Mouse (Mus musculus): ENCODE measurements around the gene Hist1h1d. TPM values are rescaled to one million over a fixed set of nuclear protein-coding genes. Genes with fewer than 3 reads are reported as not detected.
"Not testable (repeated sequence)": the region's sequence is repeated elsewhere in the genome, so short reads cannot be mapped to it uniquely, and the experiment has no call there.

Gene Hist1h1d
- polyA plus RNA-seq, 1 experiment from 2014 or later, result 0.17 TPM

DNA sequence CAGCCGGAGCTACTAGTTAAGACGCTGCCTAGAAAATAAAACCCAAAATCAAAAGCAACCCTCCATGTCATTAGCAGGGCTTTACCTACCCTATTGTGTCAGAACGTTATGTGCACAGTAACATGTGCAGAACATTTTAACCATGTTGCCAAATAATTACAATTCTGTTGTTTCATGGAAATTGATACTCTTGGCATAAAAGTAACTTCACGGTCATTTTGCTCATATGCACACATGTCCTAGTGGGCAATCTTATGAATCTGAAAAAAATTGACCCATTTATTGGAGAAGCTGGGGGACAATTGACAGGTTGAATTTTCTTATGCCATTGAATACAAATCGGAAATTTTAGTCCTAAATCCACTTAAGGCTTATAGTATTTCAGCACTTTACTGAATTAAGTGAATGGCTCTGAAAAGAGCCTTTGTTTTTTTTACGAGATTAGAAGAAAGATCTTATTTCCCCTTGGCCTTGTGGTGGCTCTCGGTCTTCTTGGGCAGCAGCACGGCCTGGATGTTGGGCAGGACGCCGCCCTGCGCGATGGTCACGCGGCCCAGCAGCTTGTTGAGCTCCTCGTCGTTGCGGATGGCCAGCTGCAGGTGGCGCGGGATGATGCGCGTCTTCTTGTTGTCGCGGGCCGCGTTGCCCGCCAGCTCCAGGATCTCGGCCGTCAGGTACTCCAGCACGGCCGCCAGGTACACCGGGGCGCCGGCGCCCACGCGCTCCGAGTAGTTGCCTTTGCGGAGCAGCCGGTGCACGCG, 17.4 kb downstream of the Hist1h1d start:
- H3K9me3 ChIP-seq (ENCODE audit: control insufficient read depth, low read length); H3K36me3 ChIP-seq (replicated peaks; ENCODE audit: control insufficient read depth, insufficient read depth); H3K27me3 ChIP-seq (ENCODE audit: control insufficient read depth, insufficient read depth, low read length); ATAC-seq (ENCODE audit: low FRiP score); DNase-seq (ENCODE audit: low spot score): not testable (repeated sequence)
- H3K4me3 ChIP-seq (replicated peaks; ENCODE audit: low read length), result peak overlapping the region; percentile 32
- peak overlapping the region; percentile 85 for H3K27ac ChIP-seq
- WGBS, result 2% methylated on average over 22 of the region's 41 CpGs
- H3K4me1 ChIP-seq (replicated peaks; ENCODE audit: control insufficient read depth, insufficient read depth, low read length), result peaks cover 25% of the 10 kb centered on the region
- peak overlapping the region; percentile 67 for H3K4me2 ChIP-seq (replicated peaks)
- H3K9ac ChIP-seq, result peak overlapping the region; percentile 56

DNA sequence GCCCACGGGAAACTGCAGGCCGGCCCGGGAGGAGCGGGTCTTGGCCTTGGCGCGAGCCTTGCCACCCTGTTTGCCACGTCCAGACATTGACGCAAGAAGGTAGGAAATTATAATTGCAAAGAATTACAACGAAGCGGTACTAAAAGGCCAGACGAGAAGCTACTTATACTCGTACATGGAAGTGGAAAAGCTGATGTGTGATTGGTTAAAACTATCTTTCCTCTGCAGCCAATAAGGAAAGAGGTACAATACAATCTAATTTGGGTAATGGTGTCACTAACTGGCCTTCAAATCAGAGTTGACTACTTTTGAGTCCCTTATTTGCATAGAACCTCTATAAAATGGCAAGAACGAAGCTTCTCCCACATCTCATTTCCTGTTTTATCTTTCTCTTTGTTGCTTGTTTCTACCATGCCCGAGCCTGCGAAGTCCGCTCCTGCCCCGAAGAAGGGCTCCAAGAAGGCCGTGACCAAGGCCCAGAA, 18.0 kb downstream of the Hist1h1d start, which contains the start of the genes Hist1h2ae and Hist1h2bg:
TSS of gene Hist1h2ae (minus strand) at position 199 of the 482 bp plus-strand sequence.
TSS of gene Hist1h2bg (plus strand) at position 375 of the 482 bp plus-strand sequence.
- peak; percentile 93 for ATAC-seq (ENCODE audit: low FRiP score)
- DNase-seq (ENCODE audit: low spot score), result peak; percentile 90

DNA sequence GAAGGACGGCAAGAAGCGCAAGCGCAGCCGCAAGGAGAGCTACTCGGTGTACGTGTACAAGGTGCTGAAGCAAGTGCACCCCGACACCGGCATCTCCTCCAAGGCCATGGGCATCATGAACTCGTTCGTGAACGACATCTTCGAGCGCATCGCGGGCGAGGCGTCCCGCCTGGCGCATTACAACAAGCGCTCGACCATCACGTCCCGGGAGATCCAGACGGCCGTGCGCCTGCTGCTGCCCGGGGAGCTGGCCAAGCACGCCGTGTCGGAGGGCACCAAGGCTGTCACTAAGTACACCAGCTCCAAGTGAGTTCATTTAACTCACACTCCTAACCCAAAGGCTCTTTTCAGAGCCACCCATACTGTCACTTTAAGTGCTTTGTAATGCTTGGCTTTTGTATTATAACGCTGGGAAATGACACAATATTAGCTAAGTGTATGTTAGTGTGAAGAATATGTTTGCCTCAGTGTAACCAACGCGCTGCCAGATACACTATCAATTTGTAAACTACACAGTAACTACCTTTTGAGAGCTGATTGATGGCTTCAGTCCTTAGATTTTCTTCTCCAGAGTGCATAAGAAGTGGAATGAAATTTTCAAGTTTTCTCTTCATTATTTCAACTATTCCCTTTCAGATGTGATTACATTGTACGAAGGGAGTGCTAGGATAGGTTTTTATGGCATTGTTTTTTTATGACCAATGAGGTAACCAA, 18.6 kb downstream of the Hist1h1d start:
- peak overlapping the region; percentile 63 for H3K9ac ChIP-seq
- H3K27me3 ChIP-seq (ENCODE audit: control insufficient read depth, insufficient read depth, low read length); H3K36me3 ChIP-seq (replicated peaks; ENCODE audit: control insufficient read depth, insufficient read depth); H3K9me3 ChIP-seq (ENCODE audit: control insufficient read depth, low read length); ATAC-seq (ENCODE audit: low FRiP score): not testable (repeated sequence)
- H3K4me2 ChIP-seq (replicated peaks), result peak overlapping the region; percentile 67
- DNase-seq (ENCODE audit: low spot score), result peak; percentile 51
- 1% methylated on average over 11 of the region's 34 CpGs for WGBS
- H3K27ac ChIP-seq, result peak overlapping the region; percentile 85
- H3K4me1 ChIP-seq (replicated peaks; ENCODE audit: control insufficient read depth, insufficient read depth, low read length), result peaks cover 33% of the 10 kb centered on the region
- peak overlapping the region; percentile 32 for H3K4me3 ChIP-seq (replicated peaks; ENCODE audit: low read length)

More for the DNA sequence above, 18.0 kb downstream of the Hist1h1d start, which contains the start of the genes Hist1h2ae and Hist1h2bg:
- Histone ChIP-seq H3K27ac (peak within 1 kb of the TSS; percentile 85), H3K4me2 (replicated peaks) (peak within 1 kb of the TSS; percentile 67), H3K4me3 (replicated peaks; ENCODE audit: low read length) (peak within 1 kb of the TSS; percentile 32), H3K27me3 (ENCODE audit: control insufficient read depth, insufficient read depth, low read length) (no peaks in the 10 kb centered on the region), H3K9ac (peak within 1 kb of the TSS; percentile 63), H3K36me3 (replicated peaks; ENCODE audit: control insufficient read depth, insufficient read depth) (no peaks in the 10 kb centered on the region), H3K4me1 (replicated peaks; ENCODE audit: control insufficient read depth, insufficient read depth, low read length) (peaks cover 27% of the 10 kb centered on the region), H3K9me3 (ENCODE audit: control insufficient read depth, low read length) (no peaks in the 10 kb centered on the region)
- WGBS, result under 1% methylated on average over 18 of the region's 18 CpGs

- peak overlapping the region; percentile 85 for H3K27ac ChIP-seq
These were observed 19.4 kb downstream of the Hist1h1d start for GRCm38 (mm10) chr13:23572218-23573033.

DNA sequence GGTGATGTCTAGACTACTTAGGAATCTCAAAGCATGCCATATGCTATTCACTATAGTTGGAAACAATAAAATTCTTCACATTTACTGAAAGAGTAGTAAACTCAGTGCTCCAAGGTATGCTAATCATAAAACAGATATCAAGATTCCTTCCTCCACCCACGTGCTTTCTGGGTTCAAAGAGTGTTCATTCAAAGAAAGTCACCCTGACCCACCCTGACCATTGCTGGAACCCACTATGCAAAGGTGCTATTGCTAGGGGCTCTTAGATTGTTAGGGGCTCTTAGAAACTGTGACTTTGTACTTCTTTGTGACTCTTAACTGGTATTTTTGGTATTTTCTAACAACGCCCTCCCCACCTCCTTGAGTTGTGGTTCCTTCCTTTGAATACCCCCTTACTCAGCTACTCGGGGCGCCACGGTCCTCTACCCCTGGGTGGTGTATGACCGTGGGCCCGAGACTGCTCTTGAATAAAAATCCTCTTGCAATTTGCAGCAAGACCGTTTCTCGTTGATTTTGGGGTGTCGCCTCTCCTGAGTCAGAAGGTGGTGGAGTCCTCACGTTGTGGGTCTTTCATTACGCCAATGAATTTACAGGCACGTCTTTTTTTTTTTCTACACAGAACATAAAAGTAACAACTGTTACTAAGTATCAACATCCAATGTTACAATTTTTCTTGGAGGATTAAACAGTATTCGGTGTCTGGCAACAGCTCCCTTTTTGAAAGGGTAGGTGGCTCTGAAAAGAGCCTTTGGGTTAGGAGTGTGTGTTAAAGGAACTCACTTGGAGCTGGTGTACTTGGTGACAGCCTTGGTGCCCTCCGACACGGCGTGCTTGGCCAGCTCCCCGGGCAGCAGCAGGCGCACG, 20.2 kb downstream of the Hist1h1d start:
- DNase-seq (ENCODE audit: low spot score); H3K36me3 ChIP-seq (replicated peaks; ENCODE audit: control insufficient read depth, insufficient read depth); ATAC-seq (ENCODE audit: low FRiP score); H3K9me3 ChIP-seq (ENCODE audit: control insufficient read depth, low read length); H3K27me3 ChIP-seq (ENCODE audit: control insufficient read depth, insufficient read depth, low read length): not testable (repeated sequence)
- Histone ChIP-seq H3K4me3 (replicated peaks; ENCODE audit: low read length) (peak overlapping the region; percentile 35), H3K4me2 (replicated peaks) (peak overlapping the region; percentile 67), H3K9ac (peak overlapping the region; percentile 28), H3K27ac (peak overlapping the region; percentile 85), H3K4me1 (replicated peaks; ENCODE audit: control insufficient read depth, insufficient read depth, low read length) (peaks cover 36% of the 10 kb centered on the region)
- WGBS, result 8% methylated on average over 18 of the region's 20 CpGs

More at GRCm38 (mm10) chr13:23572218-23573033, 19.4 kb downstream of the Hist1h1d start:
- Histone ChIP-seq H3K27me3 (ENCODE audit: control insufficient read depth, insufficient read depth, low read length) (no peaks in the 10 kb centered on the region), H3K4me3 (replicated peaks; ENCODE audit: low read length) (peak overlapping the region; percentile 35), H3K4me1 (replicated peaks; ENCODE audit: control insufficient read depth, insufficient read depth, low read length) (peaks cover 36% of the 10 kb centered on the region), H3K9ac (peak overlapping the region; percentile 63), H3K9me3 (ENCODE audit: control insufficient read depth, low read length) (no peaks in the 10 kb centered on the region), H3K36me3 (replicated peaks; ENCODE audit: control insufficient read depth, insufficient read depth) (no peaks in the 10 kb centered on the region), H3K4me2 (replicated peaks) (peak overlapping the region; percentile 67)
- DNase-seq (ENCODE audit: low spot score) (no peak), ATAC-seq (ENCODE audit: low FRiP score) (no peak)
- WGBS, result 45% methylated on average over 2 of the region's 2 CpGs

DNA sequence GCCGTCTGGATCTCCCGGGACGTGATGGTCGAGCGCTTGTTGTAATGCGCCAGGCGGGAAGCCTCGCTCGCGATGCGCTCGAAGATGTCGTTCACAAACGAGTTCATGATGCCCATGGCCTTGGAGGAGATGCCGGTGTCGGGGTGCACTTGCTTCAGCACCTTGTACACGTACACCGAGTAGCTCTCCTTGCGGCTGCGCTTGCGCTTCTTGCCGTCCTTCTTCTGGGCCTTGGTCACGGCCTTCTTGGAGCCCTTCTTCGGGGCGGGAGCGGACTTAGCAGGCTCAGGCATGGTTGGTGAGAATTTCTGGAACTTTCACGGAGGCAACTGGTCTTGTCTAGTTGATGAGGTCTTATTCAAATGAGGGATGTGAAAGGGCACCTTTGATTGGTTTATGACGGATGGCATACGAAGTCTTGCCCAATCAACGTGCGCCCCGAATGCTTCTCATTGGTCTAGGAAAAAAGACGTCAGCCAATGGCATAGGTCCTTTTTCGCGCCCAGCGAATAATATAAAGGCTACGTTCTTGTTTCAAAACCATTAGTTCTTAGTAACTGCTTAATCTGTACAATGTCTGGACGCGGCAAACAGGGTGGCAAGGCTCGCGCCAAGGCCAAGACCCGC, 20.9 kb downstream of the Hist1h1d start, which contains the start of the genes Hist1h2bf and Hist1h2ad:
TSS of gene Hist1h2bf (minus strand) at position 299 of the 627 bp plus-strand sequence.
TSS of gene Hist1h2ad (plus strand) at position 484 of the 627 bp plus-strand sequence.
- DNase-seq (ENCODE audit: low spot score) (peak; percentile 96), ATAC-seq (ENCODE audit: low FRiP score) (peak; percentile 93)
- not testable (repeated sequence) for H3K27me3 ChIP-seq (ENCODE audit: control insufficient read depth, insufficient read depth, low read length); H3K9me3 ChIP-seq (ENCODE audit: control insufficient read depth, low read length); H3K36me3 ChIP-seq (replicated peaks; ENCODE audit: control insufficient read depth, insufficient read depth)
- H3K4me1 ChIP-seq (replicated peaks; ENCODE audit: control insufficient read depth, insufficient read depth, low read length), result peaks cover 36% of the 10 kb centered on the region
- peak within 1 kb of the TSS; percentile 35 for H3K4me3 ChIP-seq (replicated peaks; ENCODE audit: low read length)
- H3K9ac ChIP-seq, result peak within 1 kb of the TSS; percentile 28
- H3K4me2 ChIP-seq (replicated peaks), result peak within 1 kb of the TSS; percentile 67
- H3K27ac ChIP-seq, result peak within 1 kb of the TSS; percentile 87
- under 1% methylated on average over 24 of the region's 42 CpGs for WGBS

- peaks cover 36% of the 10 kb centered on the region for H3K4me1 ChIP-seq (replicated peaks; ENCODE audit: control insufficient read depth, insufficient read depth, low read length)
- H3K9me3 ChIP-seq (ENCODE audit: control insufficient read depth, low read length); H3K9ac ChIP-seq; H3K36me3 ChIP-seq (replicated peaks; ENCODE audit: control insufficient read depth, insufficient read depth); ATAC-seq (ENCODE audit: low FRiP score); H3K27me3 ChIP-seq (ENCODE audit: control insufficient read depth, insufficient read depth, low read length): not testable (repeated sequence)
- peak overlapping the region; percentile 67 for H3K4me2 ChIP-seq (replicated peaks)
- peak overlapping the region; percentile 87 for H3K27ac ChIP-seq
- WGBS, result under 1% methylated on average over 6 of the region's 39 CpGs
- peak; percentile 37 for DNase-seq (ENCODE audit: low spot score)
- H3K4me3 ChIP-seq (replicated peaks; ENCODE audit: low read length), result peak overlapping the region; percentile 35
These were observed 21.6 kb downstream of the Hist1h1d start for GRCm38 (mm10) chr13:23574546-23575170.

All from hindbrain, embryonic 14.5 days (tissue).